Mouse (Mus musculus): Measurements from ENCODE around the gene Ntrk2.

Ntrk2 gene

DNA sequence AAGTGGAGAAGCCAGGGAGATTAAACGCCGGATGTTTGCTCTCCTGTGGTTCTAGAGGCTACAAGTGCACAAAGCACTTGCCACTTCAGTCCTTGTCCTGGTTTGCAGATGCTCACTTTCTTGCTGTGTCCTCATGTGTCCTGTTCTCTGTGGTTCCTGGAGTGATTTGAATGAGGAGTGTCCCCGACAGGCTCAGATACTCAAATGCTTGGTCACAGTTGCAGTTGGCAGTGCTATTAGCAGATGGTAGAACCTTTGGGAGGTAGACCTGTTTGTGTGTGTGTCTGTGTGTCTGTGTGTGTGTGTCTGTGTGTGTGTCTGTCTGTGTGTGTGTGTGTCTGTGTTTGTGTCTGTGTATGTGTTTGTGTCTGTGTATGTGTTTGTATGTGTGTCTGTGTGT lies 160.1 kb downstream of the Ntrk2 start:
- DNase-seq (ENCODE audit: low spot score) = no peak

DNA sequence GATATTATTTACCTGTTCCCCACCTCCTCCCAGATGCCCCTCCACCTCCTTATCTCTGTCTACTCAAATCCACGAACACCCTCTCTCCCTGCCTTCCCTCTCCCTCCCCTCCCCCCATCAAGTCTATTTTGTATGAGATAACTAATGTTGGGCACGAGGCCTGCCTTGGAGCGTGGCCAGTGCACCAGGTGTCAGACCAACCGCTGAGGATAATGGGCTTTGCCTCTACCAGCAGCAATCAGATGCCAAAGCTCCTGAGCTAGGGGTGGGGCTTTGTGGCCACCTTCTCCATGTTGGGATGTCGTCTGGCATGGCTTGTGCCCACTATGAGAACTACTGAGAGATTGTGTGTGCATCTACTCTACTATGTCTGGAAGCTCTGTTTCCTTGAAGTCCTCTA lies 161.8 kb downstream of the Ntrk2 start:
- no peak for DNase-seq (ENCODE audit: low spot score)

DNA sequence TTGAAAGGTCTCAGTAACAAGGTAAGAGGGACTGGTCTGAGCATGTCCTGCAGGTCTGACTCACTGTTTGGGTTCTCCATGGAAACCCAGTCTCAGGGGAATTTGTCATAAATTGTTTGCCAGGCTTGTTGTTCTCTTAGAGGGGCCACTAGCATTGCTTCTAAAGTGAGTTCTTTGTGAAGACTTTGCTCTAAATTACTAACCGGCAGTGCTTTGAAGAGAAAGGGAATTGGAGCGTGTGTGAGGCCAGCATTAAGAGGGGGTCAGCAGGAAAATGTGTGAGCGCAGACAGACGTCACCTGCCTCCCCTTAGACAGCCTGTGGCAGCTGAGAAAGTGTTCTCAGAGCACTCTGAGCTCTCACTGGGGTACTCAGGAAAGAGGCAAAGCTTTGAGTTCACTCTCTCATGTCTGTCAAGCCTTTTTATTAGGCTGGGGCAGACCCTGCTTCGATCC lies 165.1 kb downstream of the Ntrk2 start:
- DNase-seq (ENCODE audit: low spot score) = no peak

DNA sequence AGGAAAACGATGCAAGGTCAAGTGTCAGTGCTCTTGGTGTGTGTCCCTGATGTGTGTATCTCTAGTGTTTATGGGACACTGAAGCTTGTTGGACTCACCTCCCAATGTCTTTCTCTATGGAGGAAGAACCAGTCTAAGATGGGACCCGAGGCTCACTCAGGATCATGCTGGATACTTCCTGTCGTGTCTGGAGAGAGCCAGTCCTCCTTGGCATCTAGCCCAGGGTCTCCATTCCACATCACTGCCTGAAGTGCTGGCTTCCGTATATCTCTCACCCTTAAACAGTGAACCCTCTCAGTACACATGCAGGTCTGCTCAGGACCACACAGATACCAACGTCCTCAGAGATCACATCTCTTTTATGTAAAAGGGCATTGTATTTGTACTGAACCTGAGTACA lies 166.1 kb downstream of the Ntrk2 start:
- DNase-seq (ENCODE audit: low spot score) = no peak

DNA sequence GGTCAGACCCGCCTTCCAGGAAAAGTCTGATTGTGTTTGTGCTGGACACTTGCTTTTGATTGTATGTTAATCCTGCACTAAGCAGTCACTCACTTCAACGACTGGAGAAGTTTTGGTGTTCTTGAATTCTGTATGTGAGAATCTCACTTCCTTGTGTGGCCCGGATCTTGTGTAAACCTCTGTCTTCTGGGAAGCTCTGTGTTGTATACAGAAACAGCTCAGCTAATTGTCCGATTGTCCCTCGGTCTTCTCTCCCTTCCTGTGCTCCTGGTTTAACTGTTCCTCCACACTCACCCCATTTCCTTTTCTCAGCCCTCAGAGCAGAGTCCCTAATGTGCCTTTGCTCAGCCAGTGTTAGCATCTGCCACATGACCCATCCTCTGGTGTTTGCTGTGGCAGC lies 190.1 kb downstream of the Ntrk2 start:
- DNase-seq (ENCODE audit: low spot score) = no peak

DNA sequence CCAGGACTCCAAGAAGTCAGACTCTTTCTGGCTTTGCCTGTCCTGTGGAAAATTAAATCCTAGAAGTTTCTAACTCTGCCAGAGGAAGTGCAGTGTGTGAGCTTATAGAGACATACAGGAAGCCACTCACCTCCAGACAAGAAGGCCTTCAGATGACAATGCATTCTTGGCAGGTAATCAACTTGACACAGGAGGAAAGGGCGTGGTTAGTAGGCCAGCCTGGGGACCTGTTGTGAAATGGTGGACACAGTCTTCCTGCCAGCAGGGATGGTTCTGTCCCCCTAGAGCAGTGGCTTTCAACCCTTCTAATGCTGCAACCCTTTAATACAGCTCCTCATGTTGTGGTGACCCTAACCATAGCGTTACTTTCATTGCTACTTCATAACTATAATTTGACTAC lies 191.4 kb downstream of the Ntrk2 start:
- DNase-seq (ENCODE audit: low spot score) = no peak

DNA sequence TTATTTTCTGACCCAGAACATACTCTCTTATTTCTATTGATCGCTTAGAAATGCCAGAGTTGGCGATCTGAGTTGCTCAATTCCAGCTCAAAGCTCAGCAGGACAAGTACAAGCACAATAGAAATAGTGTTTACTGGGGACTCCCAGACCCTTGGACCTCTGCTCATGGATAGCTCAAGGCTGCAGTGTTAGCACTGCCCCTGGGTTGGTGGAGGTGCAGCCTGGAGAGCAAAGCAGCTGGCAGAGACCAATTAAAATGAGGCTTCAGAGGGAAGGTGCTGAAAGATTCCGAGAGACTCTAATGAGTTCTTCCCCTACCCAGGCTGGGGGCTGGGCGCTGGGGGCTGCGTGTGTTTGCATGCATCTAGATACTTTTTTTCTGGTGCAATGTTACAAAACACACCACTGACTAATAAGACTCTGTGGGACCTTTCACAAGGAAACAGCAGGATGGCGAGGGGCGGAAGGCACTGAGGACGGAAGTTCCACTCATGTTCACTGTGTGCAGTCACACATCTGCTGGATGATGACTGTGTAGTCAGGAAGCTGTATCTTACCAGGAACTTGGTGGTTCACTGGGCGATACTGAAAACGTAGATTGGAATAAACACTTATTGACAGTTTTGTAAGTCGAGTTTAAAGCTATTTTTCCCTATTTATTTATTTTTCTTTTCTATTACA lies 193.1 kb downstream of the Ntrk2 start:
- no peak for DNase-seq (ENCODE audit: low spot score)

DNA sequence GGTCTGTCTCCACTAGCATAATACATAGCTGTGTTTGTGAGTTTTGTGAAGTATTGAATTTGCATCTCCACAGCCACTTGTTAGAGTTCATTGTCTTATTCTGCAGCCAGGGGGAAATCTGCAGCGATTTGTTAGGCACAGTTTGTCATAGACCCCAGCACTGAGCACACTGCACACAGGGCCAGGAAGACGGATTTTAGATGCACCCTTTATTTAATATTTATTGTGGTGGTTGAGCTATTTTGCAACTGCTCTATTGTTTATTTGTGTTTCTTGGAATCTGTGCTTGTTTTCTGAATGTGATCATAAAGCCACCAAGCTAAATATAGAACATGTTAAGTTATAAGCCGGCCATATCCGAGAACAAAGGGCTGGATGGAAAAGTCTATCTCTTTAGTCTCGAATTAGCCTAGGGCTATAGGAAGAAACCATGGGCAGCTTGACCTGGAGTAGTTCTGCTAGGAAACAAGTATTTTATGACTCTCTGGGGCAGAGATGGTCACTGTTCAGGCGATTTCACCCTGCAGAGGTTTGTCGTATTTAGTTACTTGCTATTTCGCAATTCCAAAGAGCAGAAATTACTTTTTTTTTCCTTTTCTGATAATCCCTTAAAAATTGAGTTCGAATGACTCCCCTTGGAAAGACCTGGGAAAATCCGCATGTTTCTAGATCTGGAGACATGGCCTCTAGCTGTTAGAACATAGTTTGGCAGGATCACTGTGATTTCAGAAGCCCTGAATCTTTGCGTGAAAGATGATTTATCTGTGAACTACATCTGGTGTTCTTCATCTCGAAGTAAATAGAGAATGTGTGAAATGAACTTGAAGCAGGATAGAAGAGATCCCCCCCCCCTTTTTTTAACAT lies 196.8 kb downstream of the Ntrk2 start:
- DNase-seq (ENCODE audit: low spot score) = no peak

DNA sequence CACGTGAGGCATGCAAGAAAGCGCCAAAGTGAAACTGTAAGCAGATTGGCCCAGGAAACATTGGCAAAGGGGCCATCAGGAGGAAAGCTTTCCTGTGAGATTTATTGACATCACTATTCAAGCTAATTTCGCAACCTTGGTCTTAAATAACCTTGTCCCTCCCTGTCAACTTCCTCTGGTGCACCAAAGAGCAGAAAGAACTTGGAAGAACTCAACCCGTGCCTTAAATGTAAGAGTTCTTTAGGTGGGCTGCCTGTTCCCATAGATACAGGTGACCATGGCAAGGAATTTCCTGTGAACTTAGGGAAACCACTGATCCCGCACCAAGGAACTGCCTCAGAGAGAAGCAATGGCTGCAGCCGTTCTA lies 197.4 kb downstream of the Ntrk2 start:
- no peak for DNase-seq (ENCODE audit: low spot score)

DNA sequence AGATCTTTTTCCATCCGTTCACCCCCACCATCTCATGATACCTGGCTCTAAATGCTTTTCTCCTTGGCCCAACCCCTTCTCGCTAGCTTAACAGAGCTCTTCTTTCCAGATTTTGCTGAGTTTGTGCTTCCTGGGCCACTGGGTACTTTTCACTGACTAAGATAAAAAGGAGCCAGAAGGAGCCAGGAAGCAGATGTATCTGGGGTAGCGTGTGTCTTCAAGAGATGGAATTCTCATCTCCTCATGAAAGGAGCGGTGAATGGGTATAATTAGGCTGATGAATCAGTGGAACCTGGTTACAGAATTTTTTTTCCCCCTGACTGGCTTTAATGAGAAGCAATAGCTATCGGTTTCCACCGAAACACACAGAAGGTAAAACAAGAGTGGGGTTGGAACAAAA lies 198.2 kb downstream of the Ntrk2 start:
- no peak for DNase-seq (ENCODE audit: low spot score)

DNA sequence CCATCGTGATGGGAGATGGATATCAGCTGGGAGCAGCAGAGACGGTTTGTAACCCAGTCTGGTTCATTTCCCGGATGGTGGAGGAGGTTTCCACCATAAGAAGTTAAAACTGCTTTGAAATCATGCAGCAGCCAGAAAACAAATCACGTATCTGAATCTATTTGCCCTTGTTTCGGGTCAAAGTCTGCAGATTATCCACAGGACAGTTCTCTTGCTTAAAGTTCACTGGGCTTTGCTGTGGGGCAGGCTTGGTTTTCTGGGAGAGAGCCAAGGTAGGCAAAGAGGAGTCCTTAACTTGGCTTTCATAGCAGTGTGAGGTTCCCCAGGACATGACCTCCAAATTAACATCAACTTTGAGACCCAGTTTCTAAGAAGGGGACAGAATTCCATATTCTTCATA lies 203.5 kb downstream of the Ntrk2 start:
- DNase-seq (ENCODE audit: low spot score) = no peak

DNA sequence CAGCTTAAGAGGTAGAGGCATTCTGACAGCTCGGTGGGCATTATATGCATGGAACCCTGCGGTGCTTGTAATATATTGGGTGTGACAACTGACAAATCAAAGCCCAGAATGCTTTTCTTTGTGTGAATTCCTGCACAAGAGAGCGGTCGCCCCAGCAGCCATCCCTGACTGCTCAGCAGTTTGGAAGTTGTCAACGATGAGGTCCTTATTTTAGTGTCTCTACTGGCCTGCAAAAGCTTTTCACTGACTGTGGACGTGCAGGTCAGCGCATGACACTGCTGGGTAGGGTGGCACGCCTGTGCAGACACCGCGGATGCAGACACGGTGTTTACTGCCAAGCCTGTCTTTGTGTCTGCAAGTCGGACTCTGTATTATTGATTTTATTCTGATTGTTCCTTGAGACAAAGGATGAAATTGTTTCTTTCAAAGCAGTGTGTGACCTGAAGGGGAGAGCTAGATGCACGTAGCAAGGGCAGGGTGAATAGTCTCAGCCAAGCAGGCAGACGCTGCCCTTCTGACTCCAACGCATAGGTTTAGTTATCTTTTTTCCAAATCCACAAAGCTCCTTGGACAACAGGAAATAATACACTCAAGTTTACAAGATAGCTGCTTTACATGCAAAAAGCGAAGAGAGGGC lies 204.6 kb downstream of the Ntrk2 start:
- no peak for DNase-seq (ENCODE audit: low spot score)

DNA sequence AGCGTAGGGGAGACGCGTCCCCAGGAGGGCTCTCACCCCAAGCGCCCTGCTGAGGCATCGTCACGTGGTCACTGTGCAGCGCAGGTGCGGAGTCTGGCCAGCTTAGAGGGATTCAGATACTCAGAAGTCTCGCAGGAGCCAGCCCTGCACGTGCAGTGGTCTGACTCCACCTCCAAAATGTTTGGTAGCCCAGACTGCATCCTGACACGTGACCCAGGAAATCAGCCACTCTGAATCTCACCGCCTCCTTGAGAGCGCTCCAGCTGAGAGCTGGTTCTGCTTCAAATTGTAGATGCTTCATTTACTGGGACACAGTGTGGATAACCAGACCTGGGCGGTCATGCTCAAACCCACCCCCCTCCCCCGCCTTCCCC lies 205.1 kb downstream of the Ntrk2 start:
- DNase-seq (ENCODE audit: low spot score) = peak; percentile 33

DNA sequence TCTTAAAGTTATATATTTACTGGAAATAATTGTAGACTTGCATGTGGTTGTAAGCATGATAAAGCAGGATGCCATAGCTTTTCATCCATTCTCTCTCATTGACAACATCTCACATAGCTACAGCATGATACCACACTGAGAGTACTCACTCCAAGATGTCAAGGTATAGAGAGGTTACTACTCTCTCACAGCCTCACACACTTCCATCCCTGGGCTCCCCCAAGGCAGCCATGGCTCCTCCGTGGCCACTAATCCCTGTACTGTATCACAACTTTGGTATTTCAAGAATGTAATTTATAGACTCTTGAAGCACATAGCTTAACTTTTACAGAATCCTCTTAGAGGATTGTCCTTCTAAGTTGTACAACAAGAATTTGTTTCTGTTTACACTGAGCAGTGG lies 209.0 kb downstream of the Ntrk2 start:
- DNase-seq (ENCODE audit: low spot score) = no peak

DNA sequence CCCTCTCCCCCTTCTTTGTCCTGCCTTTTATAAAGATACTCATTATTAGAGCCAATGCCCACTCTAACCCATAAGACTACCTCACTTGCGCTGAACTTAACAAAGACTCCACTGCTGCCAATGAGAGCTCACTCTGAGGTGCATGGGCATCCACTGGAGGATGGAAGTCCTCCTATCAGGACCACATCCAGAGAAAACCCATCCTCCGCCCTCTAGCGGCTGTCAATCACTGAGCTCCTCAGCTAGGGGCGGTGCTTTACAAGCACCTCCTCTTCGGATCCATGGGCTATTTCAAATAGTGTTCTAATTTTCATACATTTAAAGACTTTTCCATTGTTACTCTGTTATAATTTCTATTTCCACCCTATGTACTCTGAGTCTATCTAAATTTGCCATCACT lies 210.8 kb downstream of the Ntrk2 start:
- DNase-seq (ENCODE audit: low spot score) = no peak

DNA sequence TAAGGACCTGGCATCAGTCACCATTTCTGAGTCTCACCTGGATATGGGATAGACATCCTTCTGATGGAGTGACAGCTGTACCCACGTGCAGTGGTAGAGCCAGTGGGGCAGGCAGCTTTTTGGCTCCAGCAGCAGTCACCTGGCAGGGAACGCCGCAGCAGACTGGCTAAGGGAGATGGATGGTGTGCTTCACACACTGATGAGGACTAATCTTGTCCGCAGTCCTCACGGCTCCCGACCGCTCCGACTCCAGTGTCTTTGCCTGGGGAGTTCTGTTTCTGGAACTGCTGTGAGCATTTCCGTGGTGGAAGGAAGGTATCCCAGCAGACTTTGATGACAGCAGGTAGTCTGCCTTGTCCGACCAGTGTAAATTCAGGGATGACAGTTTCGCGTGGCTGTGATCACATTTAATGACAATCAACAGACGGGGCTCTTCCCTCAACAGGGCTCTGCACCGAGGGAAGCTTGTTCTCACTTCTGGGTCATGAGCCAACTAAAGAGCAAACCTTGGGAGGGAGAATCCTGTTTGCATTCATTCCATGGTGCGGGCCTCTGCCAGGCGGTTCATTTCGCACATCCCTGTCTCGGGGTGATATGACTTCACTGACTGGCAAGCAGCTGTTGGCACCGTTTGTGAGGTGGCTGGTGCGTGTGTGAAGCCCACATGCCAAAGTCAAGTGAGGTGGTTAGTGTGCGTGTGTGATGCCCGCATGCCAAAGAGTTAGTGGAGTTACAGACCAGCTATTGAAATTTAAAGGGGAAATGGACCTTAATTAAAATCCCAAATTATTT lies 216.1 kb downstream of the Ntrk2 start:
- DNase-seq (ENCODE audit: low spot score) = no peak

DNA sequence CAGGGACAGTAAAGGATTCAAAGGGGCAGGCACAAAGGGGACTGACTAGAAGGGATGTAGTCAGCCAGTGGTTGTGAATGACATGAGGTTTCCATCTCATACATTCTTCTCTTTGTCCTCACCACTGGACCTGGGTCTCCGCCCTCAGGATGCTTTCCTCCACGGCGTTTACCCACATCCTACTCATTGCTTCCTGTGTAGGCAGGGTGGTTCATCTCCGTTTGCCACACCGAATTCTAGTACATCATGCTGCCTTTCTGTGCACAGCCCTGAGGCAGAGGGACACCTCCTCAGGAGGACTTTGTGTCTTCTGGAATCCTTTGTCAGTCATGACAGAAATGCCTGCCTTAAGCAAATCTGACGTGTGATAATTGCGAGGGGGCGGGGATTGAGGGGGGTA lies 219.3 kb downstream of the Ntrk2 start:
- DNase-seq (ENCODE audit: low spot score) = no peak

DNA sequence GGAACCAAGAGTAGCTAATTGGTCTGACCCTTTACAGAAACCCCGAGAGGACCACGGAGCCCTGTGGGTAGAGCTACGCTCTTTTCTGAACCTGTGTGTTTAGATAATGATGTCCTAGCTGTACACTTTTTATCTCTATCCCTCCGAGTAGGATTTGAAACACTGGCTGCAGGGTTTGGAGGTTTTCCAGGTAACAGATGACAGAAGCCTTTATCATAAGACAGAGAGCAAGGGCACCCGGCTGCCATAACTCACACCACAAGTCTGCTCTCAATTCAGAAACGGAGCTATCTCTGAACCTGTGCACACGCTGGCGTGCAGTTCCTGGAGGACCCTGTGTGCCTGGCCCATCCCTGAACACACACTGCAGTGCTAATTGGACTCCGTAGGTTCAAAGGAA lies 221.1 kb downstream of the Ntrk2 start:
- no peak for DNase-seq (ENCODE audit: low spot score)

DNA sequence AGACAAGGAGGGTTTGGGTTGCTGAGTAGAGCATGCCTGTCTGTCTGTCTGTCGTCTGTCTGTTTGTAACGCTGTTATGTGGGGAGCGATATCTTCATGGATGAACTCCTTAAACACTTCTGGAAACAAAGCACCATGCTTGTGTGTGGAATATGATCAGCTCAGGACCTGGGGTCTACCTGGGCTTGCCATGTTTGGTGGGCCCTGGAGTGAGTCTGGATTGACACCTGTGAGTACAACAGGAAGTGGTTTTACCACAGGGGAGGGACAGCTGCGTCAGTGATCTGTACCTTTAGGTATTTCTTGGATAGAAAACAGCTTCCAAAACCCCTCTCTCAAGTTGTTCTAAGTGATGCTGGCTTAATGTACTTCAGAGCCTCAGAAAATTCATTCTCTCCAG lies 222.2 kb downstream of the Ntrk2 start:
- DNase-seq (ENCODE audit: low spot score) = no peak

DNA sequence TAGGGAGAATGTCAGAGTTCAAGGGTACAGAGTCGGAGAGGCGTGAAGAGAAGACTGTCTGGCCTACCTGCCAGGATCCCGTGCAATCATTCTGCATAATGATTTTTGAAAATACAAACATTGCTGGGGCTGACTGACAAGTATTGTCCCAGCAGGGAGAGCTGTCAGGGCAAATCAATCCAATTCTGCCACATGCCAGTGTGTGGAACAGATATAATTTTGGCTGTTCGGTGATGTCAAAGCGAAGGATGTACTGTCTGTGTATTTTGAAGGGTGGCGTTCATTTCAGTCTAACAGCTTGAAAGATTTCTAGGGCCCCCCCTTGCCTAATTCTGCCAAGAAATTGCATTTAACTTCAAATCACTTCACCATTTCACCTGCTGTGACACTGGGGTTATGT lies 224.2 kb downstream of the Ntrk2 start:
- no peak for DNase-seq (ENCODE audit: low spot score)

DNA sequence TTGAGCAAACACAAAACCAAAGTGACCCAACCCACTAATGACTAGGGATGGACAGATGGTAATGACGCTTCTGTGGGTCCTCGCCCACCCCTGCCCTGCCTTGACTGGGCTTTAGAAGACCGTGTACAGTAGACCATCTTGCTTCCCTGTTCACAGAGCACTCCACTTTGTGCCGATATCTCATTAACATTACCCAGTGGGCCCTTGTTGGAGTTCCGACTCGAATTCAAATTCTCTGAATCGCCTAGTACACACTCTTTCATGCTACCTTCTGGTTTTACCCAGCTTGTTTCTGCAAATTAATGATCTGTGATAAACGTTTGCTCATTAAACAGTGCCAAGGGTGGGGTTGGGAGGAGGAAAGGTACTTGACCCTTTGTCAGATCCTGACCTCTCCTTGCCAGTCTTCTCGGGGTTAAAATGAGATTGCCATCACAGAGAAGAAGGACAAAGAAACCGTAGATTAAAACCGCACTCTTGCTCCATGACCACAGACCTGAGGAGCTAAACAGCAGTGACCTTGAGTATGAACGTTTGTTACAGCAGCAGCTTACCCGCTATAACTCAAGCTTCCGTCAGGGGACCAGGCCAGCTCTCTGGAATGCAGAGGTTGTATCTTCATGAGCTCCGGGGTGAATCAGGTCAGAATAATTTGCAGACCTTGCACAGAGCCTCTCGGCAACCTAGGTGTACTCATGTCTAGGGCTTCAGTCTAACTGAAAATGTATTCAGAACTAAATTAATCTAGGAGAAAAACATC lies 234.0 kb downstream of the Ntrk2 start:
- no peak for DNase-seq (ENCODE audit: low spot score)

Data from layer of hippocampus, adult 9-10 months (tissue).